Mouse (Mus musculus): ENCODE results near the gene Col8a2. TPM values are rescaled to one million over a fixed set of nuclear protein-coding genes. Genes with fewer than 3 reads are reported as not detected.

Col8a2 gene
- polyA plus RNA-seq, 1 experiment from 2014 or later = 1.4 TPM

DNA sequence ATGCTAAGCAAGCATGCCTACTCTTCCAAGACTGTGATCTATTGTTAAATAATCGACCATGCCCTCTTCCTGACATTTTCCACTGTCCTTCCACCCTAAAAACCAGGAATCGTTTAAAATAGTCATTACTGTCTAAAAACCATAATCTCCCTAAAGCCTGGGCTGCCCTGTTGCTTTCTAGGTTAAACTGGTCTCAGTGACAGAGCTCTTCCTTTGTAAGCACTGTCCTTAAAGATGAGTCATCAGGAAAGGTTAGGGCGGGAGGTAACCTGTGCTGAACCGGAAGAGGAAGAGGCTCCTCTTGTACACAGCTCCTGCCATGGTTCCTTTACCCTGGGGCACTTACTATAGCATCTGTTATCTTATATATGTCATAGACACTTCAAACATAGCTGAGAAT, 52.9 kb downstream of the Col8a2 start:
- no peaks in the 10 kb centered on the region for H3K36me3 ChIP-seq (ENCODE audit: control insufficient read depth, insufficient read depth, low read length)
- H3K9me3 ChIP-seq (ENCODE audit: control insufficient read depth, low read length) = no peaks in the 10 kb centered on the region
- no peak overlapping the region for H3K9ac ChIP-seq (ENCODE audit: low read length)
- H3K27ac ChIP-seq (replicated peaks; ENCODE audit: low read depth, low read length) = no peak overlapping the region
- ATAC-seq (ENCODE audit: insufficient number of reproducible peaks, low FRiP score, low TSS enrichment, low read depth) = no peak
- H3K4me1 ChIP-seq (ENCODE audit: control insufficient read depth, insufficient read depth, low read length) = no peaks in the 10 kb centered on the region
- H3K27me3 ChIP-seq (ENCODE audit: control insufficient read depth, insufficient read depth, low read length) = no peaks in the 10 kb centered on the region
- 69% methylated on average over 4 of the region's 4 CpGs for WGBS
- DNase-seq (ENCODE audit: low spot score) = no peak
- H3K4me2 ChIP-seq (ENCODE audit: low read depth, severe bottlenecking) = no peak overlapping the region
- H3K4me3 ChIP-seq (ENCODE audit: low read depth, low read length) = no peak overlapping the region

DNA sequence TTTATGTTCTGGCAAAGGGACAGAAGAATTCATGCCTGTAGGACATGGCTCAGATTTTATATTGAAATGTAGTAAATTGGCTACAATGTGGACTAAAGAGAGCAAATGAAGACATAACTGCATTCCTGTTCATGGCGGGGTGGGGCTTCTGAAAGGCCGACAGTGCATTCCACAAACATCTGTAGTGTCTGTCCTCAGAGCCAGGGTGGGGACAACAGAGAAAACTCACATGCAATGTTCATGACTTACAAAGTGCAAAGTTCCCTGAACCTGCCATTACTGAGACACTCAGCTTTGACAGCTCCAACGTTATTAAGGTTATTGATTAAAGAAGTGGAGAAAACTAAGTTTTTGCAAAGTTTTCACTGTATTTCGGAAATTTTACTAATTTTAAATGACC, 56.9 kb downstream of the Col8a2 start:
- 0 out of 2 replicates have a peak, but pooled peaks cover 3% of the 10 kb centered on the region for H3K36me3 ChIP-seq (ENCODE audit: control insufficient read depth, insufficient read depth, low read length)

GRCm38 (mm10) chr4:126360069-126360468, 73.5 kb downstream of the Col8a2 start:
- H3K9ac ChIP-seq (ENCODE audit: low read length) = no peak overlapping the region
- no peak overlapping the region for H3K4me2 ChIP-seq (ENCODE audit: low read depth, severe bottlenecking)
- no peaks in the 10 kb centered on the region for H3K9me3 ChIP-seq (ENCODE audit: control insufficient read depth, low read length)
- no peak for DNase-seq (ENCODE audit: low spot score)
- whole genome bisulfite sequencing = 98% methylated on average over 1 of the region's 1 CpGs
- no peak overlapping the region for H3K27ac ChIP-seq (replicated peaks; ENCODE audit: low read depth, low read length)
- no peak for ATAC-seq (ENCODE audit: insufficient number of reproducible peaks, low FRiP score, low TSS enrichment, low read depth)
- H3K36me3 ChIP-seq (ENCODE audit: control insufficient read depth, insufficient read depth, low read length) = no peaks in the 10 kb centered on the region
- H3K27me3 ChIP-seq (ENCODE audit: control insufficient read depth, insufficient read depth, low read length) = no peaks in the 10 kb centered on the region
- no peaks in the 10 kb centered on the region for H3K4me1 ChIP-seq (ENCODE audit: control insufficient read depth, insufficient read depth, low read length)
- H3K4me3 ChIP-seq (ENCODE audit: low read depth, low read length) = no peak overlapping the region

More for the DNA sequence above, 56.9 kb downstream of the Col8a2 start:
- DNase-seq (ENCODE audit: low spot score) (no peak), ATAC-seq (ENCODE audit: insufficient number of reproducible peaks, low FRiP score, low TSS enrichment, low read depth) (no peak)
- Histone ChIP-seq H3K9me3 (ENCODE audit: control insufficient read depth, low read length) (no peaks in the 10 kb centered on the region), H3K4me3 (ENCODE audit: low read depth, low read length) (no peak overlapping the region), H3K27me3 (ENCODE audit: control insufficient read depth, insufficient read depth, low read length) (no peaks in the 10 kb centered on the region), H3K27ac (replicated peaks; ENCODE audit: low read depth, low read length) (no peak overlapping the region), H3K9ac (ENCODE audit: low read length) (no peak overlapping the region), H3K4me2 (ENCODE audit: low read depth, severe bottlenecking) (no peak overlapping the region), H3K4me1 (ENCODE audit: control insufficient read depth, insufficient read depth, low read length) (no peaks in the 10 kb centered on the region)
- 78% methylated on average over 4 of the region's 4 CpGs for WGBS

Other genes with a start within 250 kb of the Col8a2 start
- gene Mrps15, start 239.9 kb upstream of the Col8a2 start, polyA plus RNA-seq (2014; fragmentation: Nextera tagmentation; extraction: Ambion mirVana) = 156 and 160 TPM in 2 replicates
- 20.1 and 21.4 TPM in 2 replicates for gene Oscp1, start 228.2 kb upstream of the Col8a2 start, polyA plus RNA-seq (2014; fragmentation: Nextera tagmentation; extraction: Ambion mirVana)
- gene Lsm10, start 190.2 kb upstream of the Col8a2 start, polyA plus RNA-seq (2014; fragmentation: Nextera tagmentation; extraction: Ambion mirVana) = 39.0 and 44.8 TPM in 2 replicates
- gene Stk40, start 182.8 kb upstream of the Col8a2 start, polyA plus RNA-seq (2014; fragmentation: Nextera tagmentation; extraction: Ambion mirVana) = 27.8 and 30.4 TPM in 2 replicates
- 64.3 and 70.3 TPM in 2 replicates for gene Eva1b, start 139.0 kb upstream of the Col8a2 start, polyA plus RNA-seq (2014; fragmentation: Nextera tagmentation; extraction: Ambion mirVana)
- gene Sh3d21, start 123.3 kb upstream of the Col8a2 start, polyA plus RNA-seq (2014; fragmentation: Nextera tagmentation; extraction: Ambion mirVana) = 5.4 and 5.5 TPM in 2 replicates
- gene Thrap3, start 84.0 kb upstream of the Col8a2 start, polyA plus RNA-seq (2014; fragmentation: Nextera tagmentation; extraction: Ambion mirVana) = 247 and 264 TPM in 2 replicates
- 54.6 and 61.2 TPM in 2 replicates for gene Map7d1, start 30.4 kb upstream of the Col8a2 start, polyA plus RNA-seq (2014; fragmentation: Nextera tagmentation; extraction: Ambion mirVana)
- gene Trappc3, start 24.5 kb upstream of the Col8a2 start, polyA plus RNA-seq (2014; fragmentation: Nextera tagmentation; extraction: Ambion mirVana) = 25.0 and 32.2 TPM in 2 replicates
- gene Adprhl2, start 34.9 kb downstream of the Col8a2 start, polyA plus RNA-seq (2014; fragmentation: Nextera tagmentation; extraction: Ambion mirVana) = 59.2 and 62.0 TPM in 2 replicates
- 2.6 and 3.1 TPM in 2 replicates for gene Tekt2, start 38.9 kb downstream of the Col8a2 start, polyA plus RNA-seq (2014; fragmentation: Nextera tagmentation; extraction: Ambion mirVana)
- 11.9 and 14.8 TPM in 2 replicates for gene Ago3, start 142.8 kb downstream of the Col8a2 start, polyA plus RNA-seq (2014; fragmentation: Nextera tagmentation; extraction: Ambion mirVana)
- gene Ago1, start 181.8 kb downstream of the Col8a2 start, polyA plus RNA-seq (2014; fragmentation: Nextera tagmentation; extraction: Ambion mirVana) = 7.8 and 8.7 TPM in 2 replicates
- 1.2 and 1.7 TPM in 2 replicates for gene Ago4, start 246.7 kb downstream of the Col8a2 start, polyA plus RNA-seq (2014; fragmentation: Nextera tagmentation; extraction: Ambion mirVana)

Measured in limb, embryonic 11.5 days (tissue).